In the genomic region with DNA sequence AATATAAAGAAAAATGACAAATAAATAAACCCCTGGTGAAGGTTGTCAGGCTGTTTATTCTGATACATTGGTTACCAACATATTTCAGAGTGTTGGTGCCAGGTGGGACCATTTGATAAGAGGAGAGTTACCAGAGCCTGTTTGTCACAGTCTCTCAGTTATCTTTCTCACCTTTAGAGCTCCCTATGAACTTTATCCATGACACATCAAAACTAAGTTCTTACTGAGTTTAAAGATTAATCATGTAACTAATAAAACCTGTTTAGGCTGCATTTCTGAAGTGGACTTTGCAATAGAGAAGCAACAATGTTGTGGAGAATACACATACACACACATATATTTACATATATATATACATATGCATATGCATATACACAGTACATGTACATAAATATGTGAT, we compare ENCODE assay signal across 22 mouse cellular contexts.
"Had no signal": no experiment of that assay in that cellular context is flagged by ENCODE, and none has a peak within 500 bp of the region (broad histone marks: within the 10 kb centered on the region; RNA-seq: fewer than 3 reads in every experiment).

No protein-coding gene starts in this region.

- H3K27ac ChIP-seq: heart, adult 2 months; heart, embryonic 13.5 days; heart, embryonic 15.5 days; hindbrain, embryonic 10.5 days; hindbrain, embryonic 12.5 days; hindbrain, embryonic 14.5 days; limb, embryonic 13.5 days; limb, embryonic 15.5 days; liver, embryonic 12.5 days; liver, embryonic 14.5 days had no signal

- H3K27me3 ChIP-seq: heart, embryonic 13.5 days; heart, embryonic 15.5 days; hindbrain, embryonic 12.5 days; limb, embryonic 13.5 days; limb, embryonic 15.5 days; liver, embryonic 12.5 days had no signal

- H3K9me3 ChIP-seq: heart, embryonic 13.5 days; heart, embryonic 15.5 days; hindbrain, embryonic 10.5 days; hindbrain, embryonic 12.5 days; limb, embryonic 13.5 days; limb, embryonic 15.5 days; liver, embryonic 12.5 days had no signal

- ATAC-seq: hindbrain, embryonic 16.5 days; inflammation-experienced regulatory T-cells, adult 6 months; liver, embryonic 12.5 days had no signal

- H3K4me3 ChIP-seq: heart, adult 2 months; heart, embryonic 13.5 days; heart, embryonic 15.5 days; hindbrain, embryonic 10.5 days; hindbrain, embryonic 12.5 days; limb, embryonic 13.5 days; limb, embryonic 15.5 days; liver, embryonic 12.5 days had no signal

- H3K36me3 ChIP-seq: heart, embryonic 13.5 days; heart, embryonic 15.5 days; hindbrain, embryonic 10.5 days; hindbrain, embryonic 12.5 days; limb, embryonic 13.5 days; limb, embryonic 15.5 days; liver, embryonic 12.5 days had no signal

- H3K4me2 ChIP-seq: heart, embryonic 11.5 days; heart, embryonic 13.5 days; heart, embryonic 15.5 days; hindbrain, embryonic 12.5 days; hindbrain, embryonic 14.5 days; limb, embryonic 13.5 days; limb, embryonic 15.5 days; liver, embryonic 12.5 days had no signal

- DNase-seq: gastrocnemius, postnatal 14 days; gastrocnemius, postnatal 36 days; heart, adult 11 months; heart, adult 2 months; heart, postnatal 4 days; kidney, adult 11 months; layer of hippocampus, adult 9-11 months; layer of hippocampus, postnatal 36 days; left cerebral cortex, postnatal 4 days; lung, adult 18-20 months had no signal

- H3K4me1 ChIP-seq: heart, embryonic 13.5 days; heart, embryonic 15.5 days; hindbrain, embryonic 10.5 days; hindbrain, embryonic 12.5 days; limb, embryonic 13.5 days; limb, embryonic 15.5 days; liver, embryonic 12.5 days had no signal

- H3K9ac ChIP-seq: heart, embryonic 13.5 days; heart, embryonic 15.5 days; hindbrain, embryonic 12.5 days; hindbrain, embryonic 14.5 days; limb, embryonic 13.5 days; limb, embryonic 15.5 days; liver, embryonic 12.5 days; liver, embryonic 14.5 days had no signal
